In genomic region chr4:102568591-102568990, GRCm38 (mm10) we compare ENCODE assay signal across 7 mouse cellular contexts.
DNase-seq lines count a peak whose midpoint lies in the region.

No protein-coding gene starts in this region.

- intact Hi-C loops in gastrocnemius, postnatal 36 days (cut with DNase I) = no loop called here

- DNase-seq in urinary bladder, postnatal 25 days (ENCODE audit: low spot score) = peak; percentile 41
- DNase-seq in urinary bladder, postnatal 10 days (ENCODE audit: low spot score) = no peak
- peak; percentile 81 for DNase-seq in cerebellum, adult 9-11 months
- DNase-seq in gastrocnemius, postnatal 36 days = peak; percentile 69 to 72
- peak; percentile 75 for DNase-seq in kidney, adult 9 months
- peak; percentile 80 for DNase-seq in lung, postnatal 10 days
- DNase-seq in thymus, adult 18-20 months = peak; percentile 43 to 64
